Mouse (Mus musculus): ENCODE measurements around the gene Tmem107. TPM values are rescaled to one million over a fixed set of nuclear protein-coding genes. Genes with fewer than 3 reads are reported as not detected.

Gene Tmem107
- total and polyA plus RNA-seq, 3 experiments, result 22.6 to 31.3 (median 30.1) TPM

GRCm38 (mm10) chr11:69089616-69090290, 19.1 kb downstream of the Tmem107 start:
- dilution Hi-C loops (cut with MboI; ENCODE audit: extremely low pct_ligation_motif_present, extremely low pct_unique_long_range_greater_than_20kb, low sequenced_read_pairs) (no loop called here), in situ Hi-C loops (cut with MboI; ENCODE audit: low pct_ligation_motif_present, low pct_unique_long_range_greater_than_20kb, low sequenced_read_pairs) (loop anchor here (25.0 kb wide), 1 partner anchor 923 kb away; the partner anchor contains the start of genes Acadvl, Dlg4 and Dvl2)
- Histone ChIP-seq H3K27ac (ENCODE audit: insufficient read depth, low read depth) (peak overlapping the region; percentile 57), H3K27me3 (replicated peaks) (peaks cover 18% of the 10 kb centered on the region), H3K36me3 (replicated peaks in 1 of 2; ENCODE audit: control insufficient read depth in 1 of 2, insufficient read depth in 1 of 2, low read length in 1 of 2) (peaks cover 23 to 37% of the 10 kb centered on the region in 2 experiments), H3K79me2 (replicated peaks; ENCODE audit: control insufficient read depth, extremely low read depth, insufficient read depth, poor library complexity, severe bottlenecking) (peaks cover 29% of the 10 kb centered on the region), H3K4me1 (ENCODE audit: control insufficient read depth in 1 of 2, insufficient read depth in 2 of 2) (peaks cover 23 to 57% of the 10 kb centered on the region in 2 experiments), H3K9me3 (replicated peaks; ENCODE audit: low read length) (no peaks in the 10 kb centered on the region), H3K9ac (ENCODE audit: insufficient read depth, low read depth) (peak overlapping the region; percentile 96), H3K4me2 (ENCODE audit: insufficient read depth, low read depth, poor library complexity, severe bottlenecking) (peak overlapping the region; percentile 71), H3K4me3 (replicated peaks in 1 of 3; ENCODE audit: low read depth in 2 of 3, low read length in 2 of 3, poor library complexity in 1 of 3) (peak overlapping the region; percentile 89 to 99 (median 89))
- no peak for DNase-seq (ENCODE audit: extremely low read depth)
- no peak for TF ChIP-seq USF1 (IDR thresholded peaks at IDR 0.05; ENCODE audit: low read depth, low read length)
- 0 out of 2 replicates have a peak, but pooled peaks have one; percentile 12 for TF ChIP-seq JUND (conservative IDR thresholded peaks at IDR 0.05; ENCODE audit: low read depth, low read length)
- no peak for TF ChIP-seq MYC (IDR thresholded peaks at IDR 0.05; ENCODE audit: low read depth, low read length)
- TF ChIP-seq RCOR1 (conservative IDR thresholded peaks at IDR 0.05; ENCODE audit: low read depth, low read length), result 0 out of 2 replicates have a peak, but pooled peaks have one; percentile 55
- TF ChIP-seq E2F4 (IDR thresholded peaks at IDR 0.05; ENCODE audit: insufficient replicate concordance, low read depth, low read length), result no peak
- no peak for TF ChIP-seq NELFE (IDR thresholded peaks at IDR 0.05; ENCODE audit: low read depth, low read length)
- TF ChIP-seq MXI1 (IDR thresholded peaks at IDR 0.05; ENCODE audit: low read depth, low read length), result peak; percentile 51; the same call in 1 of the 2 replicates
- peak; percentile 57 for TF ChIP-seq EP300 (IDR thresholded peaks at IDR 0.05; ENCODE audit: low read length)
- peak; percentile 64; the same call in 1 of the 2 replicates for TF ChIP-seq MAZ (IDR thresholded peaks at IDR 0.05; ENCODE audit: low read depth, low read length)
- TF ChIP-seq MAFK (IDR thresholded peaks at IDR 0.05; ENCODE audit: insufficient replicate concordance, low read length), result no peak
- no peak for TF ChIP-seq POLR2AphosphoS2 (IDR thresholded peaks at IDR 0.05; ENCODE audit: low read depth, low read length)
- TF ChIP-seq IRF4 (IDR thresholded peaks at IDR 0.05; ENCODE audit: low read depth, low read length), result peak; percentile 65
- TF ChIP-seq NRF1 (IDR thresholded peaks at IDR 0.05; ENCODE audit: low read depth, low read length), result no peak
- TF ChIP-seq SMC3 (IDR thresholded peaks at IDR 0.05; ENCODE audit: low read depth, low read length), result no peak
- TF ChIP-seq GABPA (IDR thresholded peaks at IDR 0.05; ENCODE audit: insufficient replicate concordance, low read depth, low read length), result no peak
- TF ChIP-seq ETS1 (conservative IDR thresholded peaks at IDR 0.05; ENCODE audit: low read depth, low read length), result no peak
- TF ChIP-seq POLR2A (IDR thresholded peaks at IDR 0.05; ENCODE audit: low read depth, low read length), result no peak
- TF ChIP-seq ZMIZ1 (IDR thresholded peaks at IDR 0.05; ENCODE audit: low read depth, low read length), result no peak

- Histone ChIP-seq H3K36me3 (replicated peaks in 1 of 2; ENCODE audit: control insufficient read depth in 1 of 2, insufficient read depth in 1 of 2, low read length in 1 of 2) (peaks cover 23 to 37% of the 10 kb centered on the region in 2 experiments), H3K79me2 (replicated peaks; ENCODE audit: control insufficient read depth, extremely low read depth, insufficient read depth, poor library complexity, severe bottlenecking) (peaks cover 29% of the 10 kb centered on the region), H3K4me3 (replicated peaks in 1 of 3; ENCODE audit: low read depth in 2 of 3, low read length in 2 of 3, poor library complexity in 1 of 3) (peak overlapping the region in 1 of 3 experiments; percentile 18), H3K9ac (ENCODE audit: insufficient read depth, low read depth) (peak overlapping the region; percentile 4; the same call in 1 of the 2 replicates), H3K9me3 (replicated peaks; ENCODE audit: low read length) (no peaks in the 10 kb centered on the region), H3K4me1 (ENCODE audit: control insufficient read depth in 1 of 2, insufficient read depth in 2 of 2) (peaks cover 23 to 59% of the 10 kb centered on the region in 2 experiments), H3K27ac (ENCODE audit: insufficient read depth, low read depth) (peak overlapping the region; percentile 39), H3K4me2 (ENCODE audit: insufficient read depth, low read depth, poor library complexity, severe bottlenecking) (peak overlapping the region; percentile 71), H3K27me3 (replicated peaks) (peaks cover 18% of the 10 kb centered on the region)
- in situ Hi-C loops (cut with MboI; ENCODE audit: low pct_ligation_motif_present, low pct_unique_long_range_greater_than_20kb, low sequenced_read_pairs) (loop anchor here (25.0 kb wide), 1 partner anchor 922 kb away; the partner anchor contains the start of genes Acadvl, Dlg4 and Dvl2), dilution Hi-C loops (cut with MboI; ENCODE audit: extremely low pct_ligation_motif_present, extremely low pct_unique_long_range_greater_than_20kb, low sequenced_read_pairs) (no loop called here)
- TF ChIP-seq ZC3H11A (IDR thresholded peaks at IDR 0.05; ENCODE audit: low read depth, low read length) (no peak), NELFE (IDR thresholded peaks at IDR 0.05; ENCODE audit: low read depth, low read length) (no peak), GABPA (IDR thresholded peaks at IDR 0.05; ENCODE audit: insufficient replicate concordance, low read depth, low read length) (no peak), UBTF (IDR thresholded peaks at IDR 0.05; ENCODE audit: low read depth, low read length) (no peak), USF1 (IDR thresholded peaks at IDR 0.05; ENCODE audit: low read depth, low read length) (no peak), ZNF384 (IDR thresholded peaks at IDR 0.05; ENCODE audit: low read depth, low read length) (no peak), CTCF (conservative IDR thresholded peaks at IDR 0.05 in 1 of 2, IDR thresholded peaks at IDR 0.05 in 1 of 2; ENCODE audit: low read depth in 2 of 2, low read length in 2 of 2) (no peak), TCF12 (IDR thresholded peaks at IDR 0.05; ENCODE audit: low read depth, low read length) (no peak), EP300 (IDR thresholded peaks at IDR 0.05; ENCODE audit: low read length) (no peak), TBP (conservative IDR thresholded peaks at IDR 0.05; ENCODE audit: low read depth, low read length) (no peak), CHD2 (IDR thresholded peaks at IDR 0.05; ENCODE audit: low read length) (no peak), RCOR1 (conservative IDR thresholded peaks at IDR 0.05; ENCODE audit: low read depth, low read length) (no peak), RAD21 (IDR thresholded peaks at IDR 0.05; ENCODE audit: low read depth, low read length) (no peak), MAZ (IDR thresholded peaks at IDR 0.05; ENCODE audit: low read depth, low read length) (no peak), SMC3 (IDR thresholded peaks at IDR 0.05; ENCODE audit: low read depth, low read length) (no peak), ZMIZ1 (IDR thresholded peaks at IDR 0.05; ENCODE audit: low read depth, low read length) (no peak), CHD1 (IDR thresholded peaks at IDR 0.05; ENCODE audit: low read depth, low read length) (no peak), JUN (IDR thresholded peaks at IDR 0.05; ENCODE audit: insufficient read depth, low read depth, low read length) (no peak)
- no peak for DNase-seq (ENCODE audit: extremely low read depth)
These were observed 19.8 kb downstream of the Tmem107 start for GRCm38 (mm10) chr11:69090367-69090766.
